Mouse (Mus musculus): ENCODE results near the gene Ccdc34.

The Ccdc34 gene

GRCm38 (mm10) chr2:110214991-110215684 is 197.5 kb downstream of the Ccdc34 start:
- no peak for DNase-seq (ENCODE audit: low spot score)

GRCm38 (mm10) chr2:110215685-110216058 is 198.1 kb downstream of the Ccdc34 start:
- no peak for DNase-seq (ENCODE audit: low spot score)

- no peak for DNase-seq (ENCODE audit: low spot score)
These were observed 202.9 kb downstream of the Ccdc34 start for GRCm38 (mm10) chr2:110220492-110220891.

- no peak for DNase-seq (ENCODE audit: low spot score)
These were observed 205.2 kb downstream of the Ccdc34 start for GRCm38 (mm10) chr2:110222793-110223192.
